9 mouse cellular contexts compared by ENCODE assay signal in the genomic region with DNA sequence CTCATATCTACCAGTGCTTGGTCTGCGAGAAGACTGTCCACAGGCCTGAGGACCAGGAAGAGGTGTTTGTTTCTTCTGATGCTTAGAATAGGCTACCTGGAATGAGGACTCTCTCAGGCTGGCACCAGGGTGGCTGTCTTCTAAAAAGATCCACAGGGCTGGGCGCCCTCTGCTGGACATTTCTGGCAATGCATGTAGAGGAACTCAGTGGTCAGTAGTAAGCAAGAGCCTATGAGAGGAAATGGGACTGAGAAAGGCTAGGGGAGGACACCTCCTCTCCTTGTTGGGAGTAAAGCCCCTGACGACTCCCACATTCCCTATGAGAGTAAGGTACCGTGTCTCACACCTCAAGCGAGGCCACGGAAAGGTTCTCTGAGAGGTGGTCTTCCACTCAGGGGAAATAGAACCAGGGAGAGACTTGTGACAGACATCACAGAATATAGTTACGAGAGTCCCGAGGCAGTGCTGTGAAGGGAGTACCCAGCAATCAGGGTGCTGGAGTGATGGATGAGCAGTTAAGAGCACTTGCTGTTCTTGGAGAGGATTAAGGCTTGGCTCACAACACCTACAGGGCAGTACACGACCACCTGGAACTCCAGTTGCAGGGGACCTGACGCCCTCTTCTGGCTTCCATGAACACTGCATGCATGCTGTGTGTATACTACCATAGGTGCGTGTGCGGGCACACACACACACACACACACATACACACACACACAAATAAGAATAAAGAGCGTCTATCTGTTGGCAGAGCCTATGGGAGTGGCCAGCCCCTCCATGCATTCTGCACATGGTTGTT. TPM values are rescaled to one million over a fixed set of nuclear protein-coding genes. Genes with fewer than 3 reads are reported as not detected.
A peak's percentile ranks its signal among the peaks of the same experiment; 100 is the strongest.
DNase-seq lines count a peak whose midpoint lies in the region; ATAC-seq lines count a peak whose summit lies in the region.
"Had no signal": no experiment of that assay in that cellular context is flagged by ENCODE, and none has a peak within 500 bp of the region (broad histone marks: within the 10 kb centered on the region; RNA-seq: fewer than 3 reads in every experiment).

No protein-coding gene starts in this region.

- H3K27me3 ChIP-seq in hindbrain, embryonic 16.5 days (replicated peaks; ENCODE audit: control insufficient read depth, insufficient read depth, low read length): no peaks in the 10 kb centered on the region

- WGBS in hindbrain, embryonic 16.5 days: 64% methylated on average over 13 of the region's 13 CpGs

- no peak overlapping the region for H3K4me2 ChIP-seq in hindbrain, embryonic 16.5 days (ENCODE audit: low read length)

- ATAC-seq in hindbrain, embryonic 16.5 days: peak; percentile 80

- no peaks in the 10 kb centered on the region for H3K9me3 ChIP-seq in hindbrain, embryonic 16.5 days (ENCODE audit: control insufficient read depth, low read length)
- H3K9me3 ChIP-seq: megakaryocyte, embryonic 14.5 days had no signal

- H3K4me3 ChIP-seq in hindbrain, embryonic 16.5 days (ENCODE audit: low read length): no peak overlapping the region
- H3K4me3 ChIP-seq: megakaryocyte, embryonic 14.5 days had no signal

- no peaks in the 10 kb centered on the region for H3K36me3 ChIP-seq in hindbrain, embryonic 16.5 days (ENCODE audit: control insufficient read depth, insufficient read depth, low read length)

- H3K9ac ChIP-seq in hindbrain, embryonic 16.5 days (ENCODE audit: low read depth, low read length): no peak overlapping the region

- peak; percentile 90 for DNase-seq in R1 (ENCODE audit: low read depth, low spot score)
- peak; percentile 78 for DNase-seq in cerebellum, adult 9-11 months
- DNase-seq in frontal cortex, postnatal 10 days (ENCODE audit: low spot score in 2 of 2): peak; percentile 40 to 79
- peak; percentile 79 to 97 for DNase-seq in layer of hippocampus, postnatal 25 days (ENCODE audit: extremely low spot score in 1 of 2, low spot score in 1 of 2)
- DNase-seq in lung, postnatal 4 days: peak; percentile 72 to 84
- peak; percentile 78 for DNase-seq in right cerebral cortex, adult 18-20 months
- DNase-seq in thymus, postnatal 4 days: peak; percentile 92

- H3K4me1 ChIP-seq in hindbrain, embryonic 16.5 days (ENCODE audit: control insufficient read depth, insufficient read depth, low read depth, low read length): no peaks in the 10 kb centered on the region

- no peak overlapping the region for H3K27ac ChIP-seq in hindbrain, embryonic 16.5 days (ENCODE audit: low read depth, low read length)

RNA-seq across cellular contexts. Expression of gene Ccne1, which starts 34.6 kb away (rescaled TPM):
- polyA plus RNA-seq in hindbrain, embryonic 16.5 days (2015; fragmentation: Nextera tagmentation; extraction: Ambion mirVana): 20.2 and 20.8 TPM in 2 replicates
- total RNA-seq in layer of hippocampus, postnatal 25 days (2021): 10 to 100 TPM; 13.1 to 13.4 TPM

RNA-seq across cellular contexts. Expression of gene 1600014C10Rik, which starts 41.1 kb away (rescaled TPM):
- 32.7 and 33.7 TPM in 2 replicates for polyA plus RNA-seq in hindbrain, embryonic 16.5 days (2015; fragmentation: Nextera tagmentation; extraction: Ambion mirVana)
- 10 to 100 TPM; 22.8 to 28.3 TPM for total RNA-seq in layer of hippocampus, postnatal 25 days (2021)
